Mouse (Mus musculus): ENCODE measurements around the gene Tmem131. TPM values are rescaled to one million over a fixed set of nuclear protein-coding genes. Genes with fewer than 3 reads are reported as not detected.

Tmem131 gene
- 14.9 and 15.4 TPM in 2 replicates for polyA plus RNA-seq (2016; fragmentation: Nextera tagmentation; extraction: Ambion mirVana)

DNA sequence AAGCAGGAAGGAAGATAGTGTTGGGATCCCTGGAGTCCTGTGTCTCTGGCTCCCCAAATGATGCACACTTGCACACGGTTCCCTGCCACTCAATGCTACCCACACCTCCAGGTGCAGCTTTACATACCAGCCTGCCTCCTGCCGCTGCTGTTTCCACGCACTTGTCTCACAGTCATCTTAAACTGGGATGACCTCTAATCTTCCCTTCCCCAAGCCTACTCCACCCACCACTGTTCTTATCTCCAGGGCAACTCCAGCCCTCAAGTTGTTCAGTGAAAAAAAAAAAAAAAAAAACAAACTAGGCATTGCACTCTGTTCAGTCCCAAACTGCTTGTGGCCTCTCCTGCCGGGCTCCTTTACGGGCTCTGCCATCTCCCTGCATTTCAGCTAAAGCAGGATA, at the start of gene Tmem131:
TSS of gene Tmem131 (minus strand) at position 14 of the 400 bp plus-strand sequence.
- peak within 1 kb of the TSS; percentile 69 for H3K4me2 ChIP-seq
- WGBS (ENCODE audit: insufficient replicate concordance), result 10% methylated on average over 5 of the region's 5 CpGs
- H3K4me1 ChIP-seq, result peaks cover 49% of the 10 kb centered on the region
- no peaks in the 10 kb centered on the region for H3K9me3 ChIP-seq (replicated peaks)
- H3K36me3 ChIP-seq, result no peaks in the 10 kb centered on the region
- H3K27me3 ChIP-seq (replicated peaks), result no peaks in the 10 kb centered on the region
- H3K9ac ChIP-seq, result peak within 1 kb of the TSS; percentile 49
- ATAC-seq, result peak; percentile 71
- H3K4me3 ChIP-seq, result peak within 1 kb of the TSS; percentile 38
- peak within 1 kb of the TSS; percentile 78 for H3K27ac ChIP-seq

DNA sequence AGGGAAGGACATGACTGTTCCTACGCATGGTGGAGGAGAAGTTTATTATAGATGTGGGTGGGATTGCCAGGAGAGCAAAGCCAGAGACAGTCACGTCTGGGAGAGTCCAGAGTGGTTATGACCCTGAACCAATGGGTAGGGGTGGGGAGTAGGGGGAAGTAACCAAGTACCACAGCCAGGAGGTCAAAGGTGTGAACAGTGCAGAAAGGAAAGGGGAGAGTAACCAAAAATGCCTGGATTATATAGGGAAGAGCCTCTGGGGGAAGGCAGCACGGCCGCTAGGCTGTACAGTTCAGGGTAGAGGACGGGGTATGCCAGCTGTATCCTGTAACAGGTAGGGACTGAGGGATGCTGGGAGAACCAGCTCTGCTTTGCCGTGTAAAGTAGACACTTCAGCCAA, 45.1 kb upstream of the Tmem131 start:
- no peaks in the 10 kb centered on the region for H3K4me1 ChIP-seq
- no peak overlapping the region for H3K4me2 ChIP-seq
- WGBS (ENCODE audit: insufficient replicate concordance), result 68% methylated on average over 6 of the region's 6 CpGs
- H3K36me3 ChIP-seq, result no peaks in the 10 kb centered on the region
- no peak for ATAC-seq
- H3K4me3 ChIP-seq, result no peak overlapping the region
- H3K27me3 ChIP-seq (replicated peaks), result peaks cover 9% of the 10 kb centered on the region; the same call in 1 of the 2 replicates
- H3K9me3 ChIP-seq (replicated peaks), result no peaks in the 10 kb centered on the region
- H3K9ac ChIP-seq, result no peak overlapping the region
- H3K27ac ChIP-seq, result no peak overlapping the region

DNA sequence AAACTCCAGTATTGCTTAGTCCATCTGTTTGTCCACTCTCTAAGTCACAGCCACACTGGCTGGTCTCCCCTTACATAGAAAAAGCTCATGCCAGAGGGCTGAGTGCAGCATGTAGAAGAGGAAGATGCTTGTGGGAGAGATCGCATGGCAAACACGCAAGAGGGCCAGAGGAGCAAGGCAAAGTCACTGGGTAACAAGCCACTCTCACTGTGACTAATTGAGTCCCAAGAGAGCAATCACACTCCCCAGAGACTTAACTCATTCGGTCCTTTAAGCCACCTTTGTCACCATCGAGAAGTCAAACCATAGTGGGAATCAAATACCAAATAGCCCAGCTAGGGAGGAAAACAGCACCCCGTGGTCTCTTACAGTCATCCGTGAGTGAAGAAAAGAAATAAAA, 44.7 kb upstream of the Tmem131 start:
- Histone ChIP-seq H3K9ac (no peak overlapping the region), H3K27me3 (replicated peaks) (peaks cover 9% of the 10 kb centered on the region; the same call in 1 of the 2 replicates), H3K4me1 (no peaks in the 10 kb centered on the region), H3K4me2 (no peak overlapping the region), H3K27ac (no peak overlapping the region), H3K36me3 (no peaks in the 10 kb centered on the region), H3K9me3 (replicated peaks) (no peaks in the 10 kb centered on the region), H3K4me3 (no peak overlapping the region)
- 65% methylated on average over 6 of the region's 6 CpGs for WGBS (ENCODE audit: insufficient replicate concordance)
- no peak for ATAC-seq

DNA sequence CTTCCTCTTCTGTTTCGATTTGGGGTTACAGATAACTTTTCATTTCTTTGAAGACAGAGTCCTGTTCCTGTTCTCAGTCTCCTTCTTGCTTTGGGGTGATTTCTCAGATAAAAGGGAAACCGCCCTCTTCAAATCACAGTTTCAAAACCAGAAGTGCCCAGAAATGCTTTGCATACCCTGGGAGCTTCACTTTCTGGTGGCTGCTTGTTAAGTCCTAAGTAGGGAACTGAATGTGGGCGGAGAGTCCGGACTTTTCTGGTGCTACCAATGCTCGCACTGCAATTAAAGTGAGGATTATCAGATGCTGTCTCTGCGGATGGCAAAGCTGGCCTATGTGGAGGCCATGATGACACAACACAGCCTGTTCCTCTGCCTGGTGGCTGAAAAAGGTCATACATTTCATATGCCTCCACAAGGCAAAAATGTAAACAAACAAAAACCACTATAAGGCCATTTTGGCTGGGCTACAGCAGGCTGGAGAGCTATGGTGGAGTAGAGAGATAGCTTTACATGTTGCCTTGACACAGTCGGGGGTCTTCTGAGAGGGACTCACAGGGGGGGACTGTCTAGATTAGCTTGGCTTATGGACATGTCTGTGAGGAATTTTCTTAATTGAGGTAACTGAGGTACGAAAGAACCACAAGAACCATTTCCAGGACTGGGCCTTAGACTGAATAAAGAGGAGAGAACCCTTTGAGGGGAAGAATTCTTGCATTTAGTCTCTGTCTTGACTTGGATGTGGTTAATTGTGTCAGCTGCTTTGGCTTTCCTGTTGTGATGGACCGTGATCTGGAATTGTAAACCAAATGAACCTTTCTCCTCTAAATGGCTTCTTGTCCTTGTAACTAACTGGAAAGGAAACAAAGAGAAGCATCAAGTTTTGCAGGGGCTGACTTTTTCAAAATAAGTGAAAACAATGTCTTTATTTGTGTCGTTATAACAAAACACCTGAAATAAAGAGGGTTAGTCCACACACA, 44.0 kb upstream of the Tmem131 start:
- no peaks in the 10 kb centered on the region for H3K36me3 ChIP-seq
- no peak overlapping the region for H3K4me2 ChIP-seq
- H3K27ac ChIP-seq, result no peak overlapping the region
- no peak overlapping the region for H3K4me3 ChIP-seq
- no peak overlapping the region for H3K9ac ChIP-seq
- H3K27me3 ChIP-seq (replicated peaks), result peaks cover 9% of the 10 kb centered on the region; the same call in 1 of the 2 replicates
- ATAC-seq, result no peak
- no peaks in the 10 kb centered on the region for H3K9me3 ChIP-seq (replicated peaks)
- no peaks in the 10 kb centered on the region for H3K4me1 ChIP-seq
- 59% methylated on average over 10 of the region's 10 CpGs for WGBS (ENCODE audit: insufficient replicate concordance)

GRCm38 (mm10) chr1:36986396-36987160, 43.1 kb upstream of the Tmem131 start:
- Histone ChIP-seq H3K27ac (no peak overlapping the region), H3K27me3 (replicated peaks) (peaks cover 9% of the 10 kb centered on the region; the same call in 1 of the 2 replicates), H3K4me2 (no peak overlapping the region), H3K36me3 (no peaks in the 10 kb centered on the region), H3K4me3 (no peak overlapping the region), H3K9me3 (replicated peaks) (no peaks in the 10 kb centered on the region), H3K9ac (no peak overlapping the region), H3K4me1 (no peaks in the 10 kb centered on the region)
- WGBS (ENCODE audit: insufficient replicate concordance), result 63% methylated on average over 14 of the region's 14 CpGs
- ATAC-seq, result no peak

GRCm38 (mm10) chr1:36985896-36986295, 42.4 kb upstream of the Tmem131 start:
- WGBS (ENCODE audit: insufficient replicate concordance), result 63% methylated on average over 6 of the region's 6 CpGs
- Histone ChIP-seq H3K4me1 (no peaks in the 10 kb centered on the region), H3K4me3 (no peak overlapping the region), H3K4me2 (no peak overlapping the region), H3K36me3 (no peaks in the 10 kb centered on the region), H3K9ac (no peak overlapping the region), H3K27me3 (replicated peaks) (peaks cover 9% of the 10 kb centered on the region; the same call in 1 of the 2 replicates), H3K9me3 (replicated peaks) (no peaks in the 10 kb centered on the region), H3K27ac (no peak overlapping the region)
- ATAC-seq, result no peak

GRCm38 (mm10) chr1:36984406-36984805, 40.9 kb upstream of the Tmem131 start:
- H3K4me3 ChIP-seq, result no peak overlapping the region
- H3K9me3 ChIP-seq (replicated peaks), result no peaks in the 10 kb centered on the region
- H3K27me3 ChIP-seq (replicated peaks), result peaks cover 9% of the 10 kb centered on the region; the same call in 1 of the 2 replicates
- no peaks in the 10 kb centered on the region for H3K36me3 ChIP-seq
- 52% methylated on average over 6 of the region's 6 CpGs for WGBS (ENCODE audit: insufficient replicate concordance)
- H3K4me1 ChIP-seq, result no peaks in the 10 kb centered on the region
- no peak overlapping the region for H3K9ac ChIP-seq
- no peak overlapping the region for H3K27ac ChIP-seq
- H3K4me2 ChIP-seq, result no peak overlapping the region
- no peak for ATAC-seq

DNA sequence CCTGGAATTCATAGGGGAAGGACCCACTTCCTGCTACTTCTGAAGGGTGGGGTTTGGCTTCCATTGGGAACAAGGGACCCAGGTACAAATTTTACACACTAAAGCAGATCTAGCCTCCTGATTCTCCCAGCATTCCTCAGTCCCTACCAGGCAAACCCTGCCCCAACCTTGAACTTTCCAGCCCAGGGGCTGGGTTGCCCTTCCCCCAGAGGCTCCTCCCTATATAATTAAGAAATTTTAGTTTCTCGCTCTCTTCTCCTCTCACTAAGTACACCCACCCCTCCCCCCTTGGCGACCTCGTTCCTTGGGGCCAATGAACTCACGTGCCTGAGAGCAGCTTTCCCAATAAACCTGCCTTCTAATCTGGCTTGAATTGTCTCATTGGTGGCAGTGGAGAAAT, 40.3 kb upstream of the Tmem131 start:
- H3K4me1 ChIP-seq, result no peaks in the 10 kb centered on the region
- H3K4me3 ChIP-seq, result no peak overlapping the region
- no peaks in the 10 kb centered on the region for H3K9me3 ChIP-seq (replicated peaks)
- H3K9ac ChIP-seq, result no peak overlapping the region
- H3K27ac ChIP-seq, result no peak overlapping the region
- H3K27me3 ChIP-seq (replicated peaks), result peaks cover 9% of the 10 kb centered on the region; the same call in 1 of the 2 replicates
- H3K4me2 ChIP-seq, result no peak overlapping the region
- H3K36me3 ChIP-seq, result no peaks in the 10 kb centered on the region
- no peak for ATAC-seq
- WGBS (ENCODE audit: insufficient replicate concordance), result 31% methylated on average over 4 of the region's 4 CpGs

GRCm38 (mm10) chr1:36982191-36982961, 38.9 kb upstream of the Tmem131 start:
- Histone ChIP-seq H3K36me3 (no peaks in the 10 kb centered on the region), H3K4me1 (no peaks in the 10 kb centered on the region), H3K4me3 (no peak overlapping the region), H3K27ac (no peak overlapping the region), H3K4me2 (no peak overlapping the region), H3K27me3 (replicated peaks) (peaks cover 9% of the 10 kb centered on the region; the same call in 1 of the 2 replicates), H3K9ac (no peak overlapping the region), H3K9me3 (replicated peaks) (no peaks in the 10 kb centered on the region)
- no peak for ATAC-seq
- 45% methylated on average over 9 of the region's 9 CpGs for WGBS (ENCODE audit: insufficient replicate concordance)

GRCm38 (mm10) chr1:36976770-36977169, 33.3 kb upstream of the Tmem131 start:
- Histone ChIP-seq H3K27ac (no peak overlapping the region), H3K4me2 (no peak overlapping the region), H3K27me3 (replicated peaks) (no peaks in the 10 kb centered on the region), H3K9me3 (replicated peaks) (no peaks in the 10 kb centered on the region), H3K4me3 (no peak overlapping the region), H3K4me1 (no peaks in the 10 kb centered on the region), H3K9ac (no peak overlapping the region), H3K36me3 (no peaks in the 10 kb centered on the region)
- 80% methylated on average over 4 of the region's 4 CpGs for WGBS (ENCODE audit: insufficient replicate concordance)
- no peak for ATAC-seq

DNA sequence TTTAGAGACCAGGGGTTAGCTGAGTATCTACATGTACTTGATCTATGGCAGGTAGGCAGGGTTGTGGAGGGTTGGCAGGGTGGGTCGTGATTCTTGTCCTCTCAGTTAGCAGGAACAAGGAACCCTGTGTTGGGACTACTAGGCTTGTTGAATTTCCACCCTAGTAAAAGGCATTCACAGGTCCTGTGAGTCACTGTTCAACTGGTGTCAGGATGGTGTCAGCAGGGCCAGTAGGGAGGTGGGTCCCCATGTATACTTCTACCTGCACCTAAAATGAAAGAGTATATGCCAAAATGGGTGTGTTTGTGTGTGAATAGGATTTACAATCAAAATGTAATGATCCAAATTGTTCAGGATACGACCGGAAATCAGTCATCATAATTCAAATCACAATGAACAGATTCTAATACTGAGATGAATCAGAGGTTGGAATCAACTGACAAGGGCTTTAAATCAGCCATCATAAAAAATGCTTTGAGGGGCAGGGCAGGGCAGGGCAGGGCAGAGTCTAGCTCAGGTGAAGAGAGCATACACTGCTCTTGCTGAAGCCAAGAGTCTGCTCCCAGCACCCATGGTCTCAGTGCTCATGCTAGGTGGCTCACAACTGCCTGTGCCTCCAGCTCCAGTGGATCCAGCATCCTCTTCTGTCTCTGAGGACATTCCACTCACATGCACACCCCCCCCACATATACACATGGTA, 27.6 kb upstream of the Tmem131 start:
- Histone ChIP-seq H3K9ac (no peak overlapping the region), H3K27ac (no peak overlapping the region), H3K9me3 (replicated peaks) (no peaks in the 10 kb centered on the region), H3K27me3 (replicated peaks) (no peaks in the 10 kb centered on the region), H3K4me2 (no peak overlapping the region), H3K4me3 (no peak overlapping the region), H3K4me1 (no peaks in the 10 kb centered on the region), H3K36me3 (no peaks in the 10 kb centered on the region)
- WGBS (ENCODE audit: insufficient replicate concordance), result 68% methylated on average over 3 of the region's 3 CpGs
- no peak for ATAC-seq
